Mouse (Mus musculus) MEL (cell line): ENCODE results near the gene Tcp10a.
"Not testable (repeated sequence)": the region's sequence is repeated elsewhere in the genome, so short reads cannot be mapped to it uniquely, and the experiment has no call there.

Source experiments
- CHD1 ChIP-seq: IDR thresholded peaks from 2 replicates; pipeline ENCODE4 v1.6.1; 2012; ENCODE audit warnings: low read depth, mild to moderate bottlenecking, inconsistent platforms, low read length, improper control_type of control experiment
- CTCF ChIP-seq, 3 experiments: IDR thresholded peaks in 2 of 3; conservative IDR thresholded peaks in 1 of 3; 2 replicates each; pipeline ENCODE4 v1.5.1; 2011 to 2012; ENCODE audit warnings: low read length in 3 of 3, low read depth in 2 of 3, mild to moderate bottlenecking in 2 of 3, improper control_type of control experiment in 1 of 3, inconsistent platforms in 1 of 3, mixed read lengths in 1 of 3, moderate library complexity in 1 of 3; ENCODE audit not compliant: control insufficient read depth in 1 of 3, insufficient read depth in 1 of 3, poor library complexity in 1 of 3, severe bottlenecking in 1 of 3
- HCFC1 ChIP-seq: IDR thresholded peaks from 2 replicates; pipeline ENCODE4 v1.6.1; 2012; ENCODE audit warnings: low read depth, mild to moderate bottlenecking, inconsistent platforms, low read length, improper control_type of control experiment, moderate library complexity
- POLR2A ChIP-seq, 2 experiments: IDR thresholded peaks; 2 replicates each; pipeline ENCODE4 v1.6.1; 2011 to 2012; ENCODE audit warnings: low read length in 2 of 2, mild to moderate bottlenecking in 2 of 2, control low read depth in 1 of 2, improper control_type of control experiment in 1 of 2, low read depth in 1 of 2, moderate library complexity in 1 of 2; ENCODE audit not compliant: control insufficient read depth in 1 of 2, insufficient read depth in 1 of 2, poor library complexity in 1 of 2
- SMC3 ChIP-seq: IDR thresholded peaks from 2 replicates; pipeline ENCODE4 v1.6.1; 2011; ENCODE audit warnings: low read depth, low read length, improper control_type of control experiment
- TBP ChIP-seq: IDR thresholded peaks from 2 replicates; pipeline ENCODE4 v1.8.0; 2011; ENCODE audit warnings: low read depth, low read length, improper control_type of control experiment

- not testable (repeated sequence) for TF ChIP-seq POLR2A (IDR thresholded peaks at IDR 0.05; ENCODE audit: control insufficient read depth in 1 of 2, insufficient read depth in 1 of 2, low read depth in 1 of 2, low read length in 2 of 2, poor library complexity in 1 of 2); CTCF (IDR thresholded peaks at IDR 0.05 in 2 of 3, conservative IDR thresholded peaks at IDR 0.05 in 1 of 3; ENCODE audit: control insufficient read depth in 1 of 3, insufficient read depth in 1 of 3, low read depth in 2 of 3, low read length in 3 of 3, poor library complexity in 1 of 3, severe bottlenecking in 1 of 3); TBP; HCFC1; CHD1; SMC3
These were observed 17.9 kb upstream of the Tcp10a start for GRCm38 (mm10) chr17:7306278-7307196.
